Comparison of ENCODE assay signal across 1 mouse cellular context in genomic region chr14:57772157-57772815, GRCm38 (mm10).
TF ChIP-seq lines count a peak whose summit lies in the region.

No protein-coding gene starts in this region.

TF ChIP-seq in CH12.LX, 34 proteins besides CTCF, POLR2A, EP300 and RAD21 (continued from another document):
- no peak for TF ChIP-seq ZNF384 (IDR thresholded peaks at IDR 0.05; ENCODE audit: low read depth, low read length)
- no peak for TF ChIP-seq NELFE (IDR thresholded peaks at IDR 0.05; ENCODE audit: low read depth, low read length)
- TF ChIP-seq ETS1 (conservative IDR thresholded peaks at IDR 0.05; ENCODE audit: low read depth, low read length), result peak; percentile 32
- TF ChIP-seq IRF4 (IDR thresholded peaks at IDR 0.05; ENCODE audit: low read depth, low read length), result peak; percentile 81
- TF ChIP-seq ZKSCAN1 (IDR thresholded peaks at IDR 0.05; ENCODE audit: borderline replicate concordance, low read depth, low read length), result no peak
- TF ChIP-seq GABPA (IDR thresholded peaks at IDR 0.05; ENCODE audit: insufficient replicate concordance, low read depth, low read length), result no peak
- TF ChIP-seq CHD2 (IDR thresholded peaks at IDR 0.05; ENCODE audit: low read length), result no peak; the same call in 1 of the 2 replicates
- peak; percentile 59 for TF ChIP-seq MXI1 (IDR thresholded peaks at IDR 0.05; ENCODE audit: low read depth, low read length)
- TF ChIP-seq USF1 (IDR thresholded peaks at IDR 0.05; ENCODE audit: low read depth, low read length), result no peak
- TF ChIP-seq TBP (conservative IDR thresholded peaks at IDR 0.05; ENCODE audit: low read depth, low read length), result peak; percentile 64; the same call in 1 of the 2 replicates
- TF ChIP-seq RCOR1 (conservative IDR thresholded peaks at IDR 0.05; ENCODE audit: low read depth, low read length), result no peak; the same call in 1 of the 2 replicates
- TF ChIP-seq UBTF (IDR thresholded peaks at IDR 0.05; ENCODE audit: low read depth, low read length), result no peak
- no peak for TF ChIP-seq ELF1 (IDR thresholded peaks at IDR 0.05; ENCODE audit: low read depth, low read length)
- TF ChIP-seq PAX5 (IDR thresholded peaks at IDR 0.05; ENCODE audit: low read length), result no peak
- TF ChIP-seq ZMIZ1 (IDR thresholded peaks at IDR 0.05; ENCODE audit: low read depth, low read length), result 0 out of 2 replicates have a peak, but pooled peaks have one; percentile 55
- TF ChIP-seq CHD1 (IDR thresholded peaks at IDR 0.05; ENCODE audit: low read depth, low read length), result no peak
- TF ChIP-seq SMC3 (IDR thresholded peaks at IDR 0.05; ENCODE audit: low read depth, low read length), result no peak
- TF ChIP-seq ZC3H11A (IDR thresholded peaks at IDR 0.05; ENCODE audit: low read depth, low read length), result no peak
- TF ChIP-seq JUN (IDR thresholded peaks at IDR 0.05; ENCODE audit: insufficient read depth, low read depth, low read length), result 0 out of 2 replicates have a peak, but pooled peaks have one; percentile 11
TF ChIP-seq in CH12.LX: peak in this region for 13.
